Mouse (Mus musculus): ENCODE measurements around the gene Spred2. TPM values are rescaled to one million over a fixed set of nuclear protein-coding genes. Genes with fewer than 3 reads are reported as not detected.
"Not testable (repeated sequence)": the region's sequence is repeated elsewhere in the genome, so short reads cannot be mapped to it uniquely, and the experiment has no call there.

Gene Spred2
- polyA plus RNA-seq, 1 experiment from 2014 or later = 4.1 TPM

- no peak overlapping the region for H3K4me3 ChIP-seq (ENCODE audit: control insufficient read depth in 1 of 2, insufficient read depth in 1 of 2, low read depth in 1 of 2, low read length in 2 of 2)
- H3K36me3 ChIP-seq (ENCODE audit: control insufficient read depth, insufficient read depth, low read length) = peaks cover 31% of the 10 kb centered on the region
- no peaks in the 10 kb centered on the region for H3K4me1 ChIP-seq (ENCODE audit: control insufficient read depth in 2 of 2, insufficient read depth in 2 of 2, low read length in 2 of 2)
- ATAC-seq (ENCODE audit: insufficient number of reproducible peaks, insufficient read depth, low FRiP score, low read depth) = no peak
- H3K27ac ChIP-seq (replicated peaks in 1 of 2; ENCODE audit: control insufficient read depth in 1 of 2, insufficient read depth in 1 of 2, low read depth in 2 of 2, low read length in 2 of 2) = no peak overlapping the region
- WGBS = 64% methylated on average over 11 of the region's 11 CpGs
- no peaks in the 10 kb centered on the region for H3K27me3 ChIP-seq (ENCODE audit: control insufficient read depth, insufficient read depth, low read length)
- H3K9me3 ChIP-seq (ENCODE audit: control insufficient read depth, low read length) = peaks cover 7% of the 10 kb centered on the region
- H3K4me2 ChIP-seq (ENCODE audit: low read length) = no peak overlapping the region
- no peak overlapping the region for H3K9ac ChIP-seq (ENCODE audit: low read length)
These were observed 101.7 kb downstream of the Spred2 start for GRCm38 (mm10) chr11:20025899-20026298.

- WGBS = 78% methylated on average over 9 of the region's 9 CpGs
- ATAC-seq (ENCODE audit: insufficient number of reproducible peaks, insufficient read depth, low FRiP score, low read depth) = no peak
These were observed 103.5 kb downstream of the Spred2 start for GRCm38 (mm10) chr11:20027719-20028118.

GRCm38 (mm10) chr11:20028396-20028795 lies 104.2 kb downstream of the Spred2 start:
- H3K27ac ChIP-seq (replicated peaks in 1 of 2; ENCODE audit: control insufficient read depth in 1 of 2, insufficient read depth in 1 of 2, low read depth in 2 of 2, low read length in 2 of 2) = no peak overlapping the region
- no peak overlapping the region for H3K4me3 ChIP-seq (ENCODE audit: control insufficient read depth in 1 of 2, insufficient read depth in 1 of 2, low read depth in 1 of 2, low read length in 2 of 2)
- H3K9me3 ChIP-seq (ENCODE audit: control insufficient read depth, low read length) = 0 out of 2 replicates have a peak, but pooled peaks cover 3% of the 10 kb centered on the region
- no peak overlapping the region for H3K4me2 ChIP-seq (ENCODE audit: low read length)
- no peaks in the 10 kb centered on the region for H3K27me3 ChIP-seq (ENCODE audit: control insufficient read depth, insufficient read depth, low read length)
- no peaks in the 10 kb centered on the region for H3K4me1 ChIP-seq (ENCODE audit: control insufficient read depth in 2 of 2, insufficient read depth in 2 of 2, low read length in 2 of 2)
- 87% methylated on average over 6 of the region's 6 CpGs for WGBS
- ATAC-seq (ENCODE audit: insufficient number of reproducible peaks, insufficient read depth, low FRiP score, low read depth) = no peak
- peaks cover 17% of the 10 kb centered on the region for H3K36me3 ChIP-seq (ENCODE audit: control insufficient read depth, insufficient read depth, low read length)
- no peak overlapping the region for H3K9ac ChIP-seq (ENCODE audit: low read length)

More at GRCm38 (mm10) chr11:20027719-20028118, 103.5 kb downstream of the Spred2 start:
- 0 out of 2 replicates have a peak, but pooled peaks cover 3% of the 10 kb centered on the region for H3K9me3 ChIP-seq (ENCODE audit: control insufficient read depth, low read length)
- H3K4me2 ChIP-seq (ENCODE audit: low read length) = no peak overlapping the region
- no peaks in the 10 kb centered on the region for H3K4me1 ChIP-seq (ENCODE audit: control insufficient read depth in 2 of 2, insufficient read depth in 2 of 2, low read length in 2 of 2)
- peaks cover 17% of the 10 kb centered on the region for H3K36me3 ChIP-seq (ENCODE audit: control insufficient read depth, insufficient read depth, low read length)
- H3K27me3 ChIP-seq (ENCODE audit: control insufficient read depth, insufficient read depth, low read length) = no peaks in the 10 kb centered on the region
- H3K4me3 ChIP-seq (ENCODE audit: control insufficient read depth in 1 of 2, insufficient read depth in 1 of 2, low read depth in 1 of 2, low read length in 2 of 2) = no peak overlapping the region
- H3K27ac ChIP-seq (replicated peaks in 1 of 2; ENCODE audit: control insufficient read depth in 1 of 2, insufficient read depth in 1 of 2, low read depth in 2 of 2, low read length in 2 of 2) = no peak overlapping the region
- no peak overlapping the region for H3K9ac ChIP-seq (ENCODE audit: low read length)

- Histone ChIP-seq H3K4me1 (ENCODE audit: control insufficient read depth in 2 of 2, insufficient read depth in 2 of 2, low read length in 2 of 2) (no peaks in the 10 kb centered on the region), H3K27ac (replicated peaks in 1 of 2; ENCODE audit: control insufficient read depth in 1 of 2, insufficient read depth in 1 of 2, low read depth in 2 of 2, low read length in 2 of 2) (no peak overlapping the region), H3K9me3 (ENCODE audit: control insufficient read depth, low read length) (0 out of 2 replicates have a peak, but pooled peaks cover 3% of the 10 kb centered on the region), H3K36me3 (ENCODE audit: control insufficient read depth, insufficient read depth, low read length) (peaks cover 17% of the 10 kb centered on the region), H3K4me3 (ENCODE audit: control insufficient read depth in 1 of 2, insufficient read depth in 1 of 2, low read depth in 1 of 2, low read length in 2 of 2) (no peak overlapping the region), H3K9ac (ENCODE audit: low read length) (no peak overlapping the region), H3K4me2 (ENCODE audit: low read length) (no peak overlapping the region), H3K27me3 (ENCODE audit: control insufficient read depth, insufficient read depth, low read length) (no peaks in the 10 kb centered on the region)
- no peak for ATAC-seq (ENCODE audit: insufficient number of reproducible peaks, insufficient read depth, low FRiP score, low read depth)
- WGBS = 88% methylated on average over 4 of the region's 4 CpGs
These were observed 104.8 kb downstream of the Spred2 start for GRCm38 (mm10) chr11:20029014-20029413.

GRCm38 (mm10) chr11:20030973-20031372 lies 106.8 kb downstream of the Spred2 start:
- H3K4me1 ChIP-seq (ENCODE audit: control insufficient read depth in 2 of 2, insufficient read depth in 2 of 2, low read length in 2 of 2); H3K9ac ChIP-seq (ENCODE audit: low read length); ATAC-seq (ENCODE audit: insufficient number of reproducible peaks, insufficient read depth, low FRiP score, low read depth); H3K27me3 ChIP-seq (ENCODE audit: control insufficient read depth, insufficient read depth, low read length); H3K27ac ChIP-seq (replicated peaks in 1 of 2; ENCODE audit: control insufficient read depth in 1 of 2, insufficient read depth in 1 of 2, low read depth in 2 of 2, low read length in 2 of 2); H3K4me2 ChIP-seq (ENCODE audit: low read length); H3K4me3 ChIP-seq (ENCODE audit: control insufficient read depth in 1 of 2, insufficient read depth in 1 of 2, low read depth in 1 of 2, low read length in 2 of 2); H3K36me3 ChIP-seq (ENCODE audit: control insufficient read depth, insufficient read depth, low read length); H3K9me3 ChIP-seq (ENCODE audit: control insufficient read depth, low read length): not testable (repeated sequence)
- 91% methylated on average over 5 of the region's 5 CpGs for WGBS

- 37% methylated on average over 8 of the region's 8 CpGs for WGBS
- Histone ChIP-seq H3K36me3 (ENCODE audit: control insufficient read depth, insufficient read depth, low read length) (no peaks in the 10 kb centered on the region), H3K4me2 (ENCODE audit: low read length) (no peak overlapping the region), H3K27me3 (ENCODE audit: control insufficient read depth, insufficient read depth, low read length) (0 out of 2 replicates have a peak, but pooled peaks cover 3% of the 10 kb centered on the region), H3K4me3 (ENCODE audit: control insufficient read depth in 1 of 2, insufficient read depth in 1 of 2, low read depth in 1 of 2, low read length in 2 of 2) (no peak overlapping the region), H3K27ac (replicated peaks in 1 of 2; ENCODE audit: control insufficient read depth in 1 of 2, insufficient read depth in 1 of 2, low read depth in 2 of 2, low read length in 2 of 2) (no peak overlapping the region), H3K9me3 (ENCODE audit: control insufficient read depth, low read length) (0 out of 2 replicates have a peak, but pooled peaks cover 3% of the 10 kb centered on the region), H3K9ac (ENCODE audit: low read length) (no peak overlapping the region), H3K4me1 (ENCODE audit: control insufficient read depth in 2 of 2, insufficient read depth in 2 of 2, low read length in 2 of 2) (peaks cover 0 to 2% of the 10 kb centered on the region in 2 experiments; a peak in 1 of 4 replicates)
- ATAC-seq (ENCODE audit: insufficient number of reproducible peaks, insufficient read depth, low FRiP score, low read depth) = no peak
These were observed 107.4 kb downstream of the Spred2 start for GRCm38 (mm10) chr11:20031536-20031935.

- Histone ChIP-seq H3K27me3 (ENCODE audit: control insufficient read depth, insufficient read depth, low read length) (0 out of 2 replicates have a peak, but pooled peaks cover 3% of the 10 kb centered on the region), H3K9ac (ENCODE audit: low read length) (no peak overlapping the region), H3K27ac (replicated peaks in 1 of 2; ENCODE audit: control insufficient read depth in 1 of 2, insufficient read depth in 1 of 2, low read depth in 2 of 2, low read length in 2 of 2) (no peak overlapping the region), H3K4me1 (ENCODE audit: control insufficient read depth in 2 of 2, insufficient read depth in 2 of 2, low read length in 2 of 2) (peaks cover 0 to 2% of the 10 kb centered on the region in 2 experiments; a peak in 1 of 4 replicates), H3K36me3 (ENCODE audit: control insufficient read depth, insufficient read depth, low read length) (no peaks in the 10 kb centered on the region), H3K4me2 (ENCODE audit: low read length) (no peak overlapping the region), H3K4me3 (ENCODE audit: control insufficient read depth in 1 of 2, insufficient read depth in 1 of 2, low read depth in 1 of 2, low read length in 2 of 2) (no peak overlapping the region), H3K9me3 (ENCODE audit: control insufficient read depth, low read length) (0 out of 2 replicates have a peak, but pooled peaks cover 3% of the 10 kb centered on the region)
- 47% methylated on average over 6 of the region's 6 CpGs for WGBS
- ATAC-seq (ENCODE audit: insufficient number of reproducible peaks, insufficient read depth, low FRiP score, low read depth) = no peak
These were observed 109.5 kb downstream of the Spred2 start for GRCm38 (mm10) chr11:20033541-20034160.

Data from heart, embryonic 14.5 days (tissue).